Mouse (Mus musculus): ENCODE measurements around the gene Gm6169. TPM values are rescaled to one million over a fixed set of nuclear protein-coding genes. Genes with fewer than 3 reads are reported as not detected.
A peak's percentile ranks its signal among the peaks of the same experiment; 100 is the strongest.
"Not testable (repeated sequence)": the region's sequence is repeated elsewhere in the genome, so short reads cannot be mapped to it uniquely, and the experiment has no call there.

Gene Gm6169
- polyA plus RNA-seq (2012): not detected in 2 replicates

DNA sequence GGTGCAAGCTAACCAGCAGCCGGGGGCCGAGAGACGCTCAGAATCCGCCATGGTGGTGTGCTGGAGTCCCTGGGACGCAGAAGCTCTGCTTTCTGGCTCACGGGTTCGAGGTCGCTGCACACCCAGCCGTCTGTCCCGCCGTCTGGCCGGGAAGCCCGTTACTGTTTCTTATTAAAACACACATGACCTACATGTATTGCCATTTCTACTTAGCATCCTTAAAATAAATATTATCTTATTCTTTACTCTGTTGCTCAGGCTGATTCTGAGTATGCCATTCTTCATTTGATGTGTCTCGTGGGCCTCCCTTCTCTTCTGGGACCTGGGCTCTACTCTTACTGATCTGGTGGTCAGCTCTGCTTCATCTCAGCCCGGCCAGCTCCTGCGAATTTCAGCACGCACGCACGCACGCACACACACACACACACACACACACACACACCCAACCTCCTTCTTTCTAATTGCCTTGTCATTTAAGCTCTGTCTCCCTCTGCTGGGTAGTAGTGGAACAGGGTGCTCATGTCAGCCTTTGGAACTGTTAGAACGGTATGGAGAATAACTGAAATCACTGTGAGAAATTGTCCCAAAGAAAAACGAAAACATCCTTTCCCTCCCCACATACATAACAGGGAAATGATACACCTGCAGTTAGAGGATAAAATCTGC lies at the start of gene Gm6169:
Gm6169 (minus strand) TSS at position 51 of the 666 bp plus-strand sequence.
- Histone ChIP-seq H3K4me1 (ENCODE audit: control insufficient read depth) (peaks cover 2% of the 10 kb centered on the region; the same call in 1 of the 2 replicates), H3K36me3 (ENCODE audit: control insufficient read depth) (peaks cover 9% of the 10 kb centered on the region; the same call in 1 of the 2 replicates), H3K4me3 (replicated peaks) (no peak within 1 kb of the TSS), H3K27me3 (ENCODE audit: control insufficient read depth) (no peaks in the 10 kb centered on the region), H3K9me3 (ENCODE audit: control insufficient read depth, low read length) (no peaks in the 10 kb centered on the region)
- no peak for TF ChIP-seq TAL1 (IDR thresholded peaks at IDR 0.05; ENCODE audit: low read length)
- TF ChIP-seq GATA1 (IDR thresholded peaks at IDR 0.05; ENCODE audit: low read length): no peak

DNA sequence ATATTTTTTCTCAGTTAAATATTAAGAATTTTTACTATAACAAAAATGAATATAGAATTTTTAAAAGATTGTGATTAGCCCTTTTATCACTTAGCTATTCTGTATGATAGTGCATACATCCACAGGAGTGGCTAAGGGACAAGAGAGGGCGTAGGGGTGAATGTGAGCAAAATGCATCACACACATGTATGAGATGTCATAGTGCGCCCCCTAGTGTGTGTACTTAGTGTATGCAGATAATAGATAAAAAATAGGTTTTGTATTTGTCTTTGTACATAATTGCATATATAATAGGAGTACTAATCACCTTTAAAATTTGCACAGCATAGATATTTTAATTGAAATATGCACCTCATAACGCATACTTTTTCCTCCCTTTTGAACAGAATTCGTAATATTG lies 46.8 kb upstream of the Gm6169 start:
- Histone ChIP-seq H3K36me3 (ENCODE audit: control insufficient read depth) (peaks cover 70% of the 10 kb centered on the region), H3K4me1 (ENCODE audit: control insufficient read depth) (peaks cover 1% of the 10 kb centered on the region; the same call in 1 of the 2 replicates), H3K4me3 (replicated peaks) (no peak overlapping the region), H3K27me3 (ENCODE audit: control insufficient read depth) (no peaks in the 10 kb centered on the region), H3K9me3 (ENCODE audit: control insufficient read depth, low read length) (no peaks in the 10 kb centered on the region)
- TF ChIP-seq GATA1 (IDR thresholded peaks at IDR 0.05; ENCODE audit: low read length): no peak
- no peak for TF ChIP-seq TAL1 (IDR thresholded peaks at IDR 0.05; ENCODE audit: low read length)

DNA sequence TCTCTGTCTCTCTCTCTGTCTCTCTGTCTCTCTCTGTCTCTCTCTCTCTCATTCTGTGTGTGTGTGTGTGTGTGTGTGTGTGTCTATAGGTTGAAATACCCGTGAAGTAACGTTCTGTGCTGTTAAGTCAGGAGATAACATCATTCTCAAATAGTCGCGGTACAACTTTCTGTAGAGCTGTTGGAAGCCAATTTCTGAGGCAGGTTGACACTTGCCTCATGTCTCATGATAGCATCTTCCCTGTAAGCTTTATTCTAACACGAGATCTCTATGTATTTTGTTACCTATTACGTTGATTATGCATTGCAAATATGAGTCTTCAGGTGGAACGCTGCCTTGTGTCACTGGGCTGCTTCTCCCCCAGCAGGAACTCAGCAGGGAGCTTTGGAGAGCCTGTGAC lies 43.3 kb upstream of the Gm6169 start:
- H3K4me3 ChIP-seq (replicated peaks): no peak overlapping the region
- H3K4me1 ChIP-seq (ENCODE audit: control insufficient read depth): peaks cover 11% of the 10 kb centered on the region
- TF ChIP-seq TAL1 (IDR thresholded peaks at IDR 0.05; ENCODE audit: low read length): no peak
- no peak for TF ChIP-seq GATA1 (IDR thresholded peaks at IDR 0.05; ENCODE audit: low read length)
- peaks cover 46% of the 10 kb centered on the region for H3K36me3 ChIP-seq (ENCODE audit: control insufficient read depth)
- no peaks in the 10 kb centered on the region for H3K9me3 ChIP-seq (ENCODE audit: control insufficient read depth, low read length)
- no peaks in the 10 kb centered on the region for H3K27me3 ChIP-seq (ENCODE audit: control insufficient read depth)

DNA sequence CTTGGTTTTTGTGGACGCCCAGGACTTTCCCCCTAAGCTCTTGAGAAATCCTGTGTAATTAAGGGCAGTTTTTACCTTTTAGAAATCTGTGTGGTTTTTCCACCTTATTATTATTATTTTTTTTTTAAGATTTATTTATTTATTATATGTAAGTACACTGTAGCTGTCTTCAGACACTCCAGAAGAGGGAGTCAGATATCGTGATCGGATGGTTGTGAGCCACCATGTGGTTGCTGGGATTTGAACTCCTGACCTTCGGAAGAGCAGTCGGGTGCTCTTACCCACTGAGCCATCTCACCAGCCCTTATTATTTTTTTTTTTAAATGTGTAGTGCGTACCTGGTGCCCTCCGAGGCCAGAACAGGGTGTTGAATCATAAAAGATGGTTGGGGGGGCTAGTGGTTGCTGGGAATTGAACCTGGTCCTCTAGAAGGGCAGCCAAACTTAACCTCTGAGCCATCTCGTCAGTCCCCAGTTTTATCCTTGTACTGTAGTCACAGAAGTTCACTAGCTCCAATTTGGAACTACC lies 39.4 kb upstream of the Gm6169 start:
- Histone ChIP-seq H3K4me1 (ENCODE audit: control insufficient read depth) (peaks cover 17% of the 10 kb centered on the region), H3K4me3 (replicated peaks) (peak overlapping the region; percentile 88), H3K36me3 (ENCODE audit: control insufficient read depth) (peaks cover 43% of the 10 kb centered on the region)
- not testable (repeated sequence) for H3K27me3 ChIP-seq (ENCODE audit: control insufficient read depth); H3K9me3 ChIP-seq (ENCODE audit: control insufficient read depth, low read length)

DNA sequence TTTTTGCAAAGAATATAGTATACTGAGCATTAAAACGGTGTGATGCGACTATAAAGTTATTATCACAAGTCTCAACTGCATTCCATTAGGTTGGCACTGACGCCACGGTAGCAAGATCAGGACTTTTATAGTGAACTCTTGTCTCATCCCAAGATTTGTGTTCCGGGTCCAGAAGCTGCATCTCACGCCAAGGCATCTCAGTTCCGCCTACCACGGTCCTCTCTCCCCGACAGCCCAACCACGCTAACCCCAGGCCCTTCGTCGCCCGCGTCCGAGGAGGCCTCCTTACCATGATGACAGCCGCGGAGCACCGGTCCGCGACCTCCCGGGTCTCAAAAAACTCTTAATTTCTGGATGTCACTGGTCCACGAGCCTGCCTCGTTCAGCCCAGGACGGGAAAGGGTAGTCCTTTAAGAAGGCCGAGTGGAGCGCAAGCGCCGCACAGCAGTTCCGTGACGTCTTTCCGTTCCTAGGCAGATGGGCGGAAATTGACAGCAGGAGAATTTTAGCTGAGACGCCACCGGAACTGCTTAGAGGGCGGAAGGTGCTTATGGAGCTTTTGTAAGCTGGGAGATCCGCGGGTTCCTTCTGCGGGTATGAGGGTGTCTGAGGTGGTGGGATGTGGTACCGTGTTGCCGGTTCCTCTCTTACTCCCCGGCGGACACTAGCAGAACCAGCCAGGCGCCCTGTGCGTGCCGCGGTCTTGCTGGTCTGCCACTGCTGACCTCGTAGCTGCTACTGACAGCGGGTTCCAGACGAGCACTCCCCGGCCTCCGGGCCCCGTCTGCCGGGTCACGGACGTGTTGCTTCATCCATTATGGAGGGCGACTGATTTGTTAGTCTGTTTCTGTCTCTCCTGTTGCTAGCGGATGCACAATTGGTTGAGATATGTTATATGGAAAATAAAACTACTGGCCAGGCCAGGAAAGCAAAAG lies 38.7 kb upstream of the Gm6169 start, which contains the start of the genes Gfm2 and Nsa2:
Gfm2 (plus strand) TSS at position 472 of the 935 bp plus-strand sequence.
Nsa2 (minus strand) TSS at position 472 of the 935 bp plus-strand sequence.
- peak within 1 kb of the TSS; percentile 88 for H3K4me3 ChIP-seq (replicated peaks)
- no peaks in the 10 kb centered on the region for H3K27me3 ChIP-seq (ENCODE audit: control insufficient read depth)
- H3K36me3 ChIP-seq (ENCODE audit: control insufficient read depth): peaks cover 43% of the 10 kb centered on the region
- TF ChIP-seq GATA1 (IDR thresholded peaks at IDR 0.05; ENCODE audit: low read length) (no peak), TAL1 (IDR thresholded peaks at IDR 0.05; ENCODE audit: low read length) (no peak)
- H3K4me1 ChIP-seq (ENCODE audit: control insufficient read depth): peaks cover 15% of the 10 kb centered on the region
- H3K9me3 ChIP-seq (ENCODE audit: control insufficient read depth, low read length): no peaks in the 10 kb centered on the region

DNA sequence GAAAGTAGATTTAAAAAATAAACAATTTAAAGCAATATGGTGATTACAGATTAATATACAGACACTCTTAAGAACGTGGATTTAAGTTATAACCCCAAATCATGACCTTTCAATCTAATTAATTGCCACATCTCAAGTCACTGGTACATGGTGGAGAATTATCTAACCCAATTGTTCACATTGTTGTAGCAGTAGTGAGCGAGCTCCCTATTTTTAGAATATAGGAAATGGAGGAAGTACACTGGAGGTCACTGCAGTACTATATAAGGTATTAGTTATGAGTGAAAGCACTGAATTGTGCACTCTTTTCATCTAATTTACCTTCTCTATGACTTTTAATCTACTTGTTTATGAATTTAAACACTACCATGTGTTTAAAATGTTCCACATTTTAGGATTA lies 31.4 kb upstream of the Gm6169 start:
- H3K36me3 ChIP-seq (ENCODE audit: control insufficient read depth): peaks cover 57% of the 10 kb centered on the region
- not testable (repeated sequence) for H3K4me3 ChIP-seq (replicated peaks); H3K27me3 ChIP-seq (ENCODE audit: control insufficient read depth); H3K4me1 ChIP-seq (ENCODE audit: control insufficient read depth); H3K9me3 ChIP-seq (ENCODE audit: control insufficient read depth, low read length)

DNA sequence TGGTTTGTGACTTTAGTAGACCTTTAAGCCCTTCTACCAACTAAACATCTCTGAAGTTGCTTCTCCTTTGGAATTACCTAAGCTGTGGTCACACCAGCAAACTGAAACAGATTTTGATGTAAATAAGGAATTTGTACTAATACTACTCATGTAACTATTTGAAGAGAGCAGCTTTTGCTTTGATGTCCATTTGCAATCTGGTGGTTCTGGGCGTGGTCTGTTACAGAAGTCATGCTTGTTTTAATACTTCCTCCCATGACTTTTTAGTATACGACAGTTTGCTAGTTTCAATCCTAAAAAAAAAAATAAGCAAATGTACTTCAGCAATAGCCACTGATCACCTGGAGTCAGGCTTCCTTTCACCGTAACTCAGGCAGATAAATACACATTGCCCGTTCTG lies 30.6 kb upstream of the Gm6169 start:
- not testable (repeated sequence) for H3K9me3 ChIP-seq (ENCODE audit: control insufficient read depth, low read length); H3K4me3 ChIP-seq (replicated peaks); H3K4me1 ChIP-seq (ENCODE audit: control insufficient read depth); H3K27me3 ChIP-seq (ENCODE audit: control insufficient read depth)
- peaks cover 49% of the 10 kb centered on the region for H3K36me3 ChIP-seq (ENCODE audit: control insufficient read depth)

DNA sequence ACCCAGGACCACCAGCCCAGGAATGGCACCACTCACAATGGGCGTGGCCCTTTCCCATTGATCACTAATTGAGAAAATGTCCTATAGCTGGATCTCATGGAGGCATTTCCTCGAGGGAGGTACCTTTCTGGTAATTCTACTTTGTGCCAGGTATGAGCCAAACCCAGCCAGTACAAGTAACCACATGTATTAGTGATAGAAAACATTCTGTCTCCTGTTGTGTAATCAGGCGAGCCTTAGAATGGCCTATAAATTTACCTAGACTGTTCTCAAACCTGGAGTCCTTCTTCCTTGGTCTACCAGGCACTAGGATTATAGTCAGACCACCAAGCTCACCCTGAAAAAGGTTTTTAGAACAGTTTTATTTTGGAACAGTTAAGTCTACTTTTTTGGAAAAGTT lies 22.3 kb upstream of the Gm6169 start:
- Histone ChIP-seq H3K4me3 (replicated peaks) (no peak overlapping the region), H3K36me3 (ENCODE audit: control insufficient read depth) (peaks cover 29% of the 10 kb centered on the region)

DNA sequence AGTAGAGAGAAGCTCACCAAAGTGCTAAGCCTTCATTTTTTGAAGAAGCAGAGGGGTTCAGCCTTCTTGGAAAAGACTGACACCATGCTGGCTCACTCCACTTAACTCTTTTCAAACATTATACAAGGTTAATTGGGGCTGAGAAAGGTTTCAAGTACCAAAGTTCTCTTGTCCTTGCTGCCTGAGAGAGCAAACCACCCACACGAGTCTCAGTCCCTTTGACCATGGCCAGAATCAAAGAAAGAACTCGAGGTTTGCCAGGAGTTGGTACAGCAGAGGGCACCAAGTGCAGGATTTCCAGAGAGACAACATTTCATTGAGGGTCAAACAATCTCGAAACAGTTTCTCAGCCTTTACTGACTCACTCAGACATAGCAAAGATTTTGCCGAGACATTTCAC lies 10.0 kb upstream of the Gm6169 start:
- Histone ChIP-seq H3K4me3 (replicated peaks) (no peak overlapping the region), H3K36me3 (ENCODE audit: control insufficient read depth) (peaks cover 24% of the 10 kb centered on the region), H3K27me3 (ENCODE audit: control insufficient read depth) (no peaks in the 10 kb centered on the region), H3K4me1 (ENCODE audit: control insufficient read depth) (no peaks in the 10 kb centered on the region), H3K9me3 (ENCODE audit: control insufficient read depth, low read length) (no peaks in the 10 kb centered on the region)
- TF ChIP-seq TAL1 (IDR thresholded peaks at IDR 0.05; ENCODE audit: low read length) (no peak), GATA1 (IDR thresholded peaks at IDR 0.05; ENCODE audit: low read length) (no peak)

More for the DNA sequence above, 22.3 kb upstream of the Gm6169 start:
- Histone ChIP-seq H3K4me1 (ENCODE audit: control insufficient read depth) (no peaks in the 10 kb centered on the region), H3K9me3 (ENCODE audit: control insufficient read depth, low read length) (no peaks in the 10 kb centered on the region), H3K27me3 (ENCODE audit: control insufficient read depth) (no peaks in the 10 kb centered on the region)
- no peak for TF ChIP-seq TAL1 (IDR thresholded peaks at IDR 0.05; ENCODE audit: low read length)
- TF ChIP-seq GATA1 (IDR thresholded peaks at IDR 0.05; ENCODE audit: low read length): no peak

DNA sequence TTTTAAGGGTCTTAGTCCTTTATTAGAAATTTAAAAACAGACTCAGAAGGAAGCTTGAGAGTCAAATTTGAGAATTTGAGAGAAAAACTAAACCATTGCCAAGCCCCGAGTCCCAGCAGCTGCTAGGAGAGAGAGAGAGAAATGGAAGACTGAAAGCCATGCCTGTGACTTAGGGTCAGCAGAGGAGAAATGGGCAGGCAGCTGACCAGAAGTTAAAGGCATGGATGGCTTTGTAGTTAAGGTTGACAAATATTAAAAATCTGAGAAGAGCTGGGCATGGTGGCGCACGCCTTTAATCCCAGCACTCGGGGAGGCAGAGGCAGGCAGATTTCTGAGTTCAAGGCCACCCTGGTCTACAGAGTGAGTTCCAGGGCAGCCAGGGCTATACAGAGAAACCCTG lies 8.7 kb upstream of the Gm6169 start:
- not testable (repeated sequence) for H3K27me3 ChIP-seq (ENCODE audit: control insufficient read depth); H3K4me1 ChIP-seq (ENCODE audit: control insufficient read depth); H3K9me3 ChIP-seq (ENCODE audit: control insufficient read depth, low read length)

More for the DNA sequence above, 8.7 kb upstream of the Gm6169 start:
- H3K36me3 ChIP-seq (ENCODE audit: control insufficient read depth): peaks cover 18% of the 10 kb centered on the region
- H3K4me3 ChIP-seq (replicated peaks): not testable (repeated sequence)
